Mouse (Mus musculus) CH12.LX (cell line): Measurements from ENCODE around the gene Nccrp1.

ENCODE experiments used
- CTCF ChIP-seq, 2 experiments: IDR thresholded peaks in 1 of 2; conservative IDR thresholded peaks in 1 of 2; 2 replicates each; pipeline ENCODE4 v1.5.1; 2011 to 2012; ENCODE audit warnings: low read depth in 2 of 2, low read length in 2 of 2, improper control_type of control experiment in 1 of 2, inconsistent platforms in 1 of 2, mild to moderate bottlenecking in 1 of 2, moderate library complexity in 1 of 2
- E2F4 ChIP-seq: IDR thresholded peaks from 2 replicates; pipeline ENCODE4 v1.6.1; 2011; ENCODE audit warnings: low read depth, low read length, improper control_type of control experiment; ENCODE audit not compliant: insufficient replicate concordance
- EP300 ChIP-seq: IDR thresholded peaks from 2 replicates; pipeline ENCODE4 v1.6.1; 2011; ENCODE audit warnings: low read length, improper control_type of control experiment
- POLR2A ChIP-seq: IDR thresholded peaks from 2 replicates; pipeline ENCODE4 v1.6.1; 2011; ENCODE audit warnings: low read depth, mild to moderate bottlenecking, improper control_type of control experiment, low read length
- ZNF384 ChIP-seq: IDR thresholded peaks from 2 replicates; pipeline ENCODE4 v1.6.1; 2012; ENCODE audit warnings: low read depth, low read length, improper control_type of control experiment, inconsistent platforms

DNA sequence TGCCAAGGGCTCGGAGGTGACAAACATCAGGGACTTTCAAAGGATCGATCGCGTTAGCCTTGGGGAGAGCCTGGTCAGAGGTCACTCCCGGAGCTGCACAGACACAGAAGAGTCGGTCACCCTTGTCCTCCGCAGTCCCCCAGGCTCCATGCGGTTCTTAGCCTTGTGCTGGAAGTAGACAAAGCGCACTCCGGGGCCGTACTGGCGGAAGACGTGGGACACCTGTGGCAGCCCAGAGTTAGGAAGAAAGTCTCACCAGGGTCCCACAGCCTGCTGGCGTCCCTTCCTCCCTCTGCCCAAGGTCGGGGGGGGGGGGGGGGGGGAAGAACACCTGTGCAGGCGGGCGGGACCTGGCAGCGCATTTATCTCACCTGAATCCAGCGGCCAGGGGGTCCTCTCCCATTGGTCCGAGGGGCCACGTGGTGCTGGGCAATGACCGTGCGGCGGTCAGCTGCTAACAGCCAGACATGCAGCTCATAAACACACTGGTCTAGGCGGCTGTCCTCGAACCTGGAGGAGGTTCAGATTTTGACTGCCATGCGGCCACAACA lies 2.9 kb downstream of the Nccrp1 start:
- TF ChIP-seq CTCF (conservative IDR thresholded peaks at IDR 0.05 in 1 of 2, IDR thresholded peaks at IDR 0.05 in 1 of 2; ENCODE audit: low read depth in 2 of 2, low read length in 2 of 2) (no peak), E2F4 (no peak), EP300 (no peak), ZNF384 (no peak), POLR2A (no peak)
